Mouse (Mus musculus): ENCODE data around the gene Kcns3.
"Not testable (repeated sequence)": the region's sequence is repeated elsewhere in the genome, so short reads cannot be mapped to it uniquely, and the experiment has no call there.

The Kcns3 gene

DNA sequence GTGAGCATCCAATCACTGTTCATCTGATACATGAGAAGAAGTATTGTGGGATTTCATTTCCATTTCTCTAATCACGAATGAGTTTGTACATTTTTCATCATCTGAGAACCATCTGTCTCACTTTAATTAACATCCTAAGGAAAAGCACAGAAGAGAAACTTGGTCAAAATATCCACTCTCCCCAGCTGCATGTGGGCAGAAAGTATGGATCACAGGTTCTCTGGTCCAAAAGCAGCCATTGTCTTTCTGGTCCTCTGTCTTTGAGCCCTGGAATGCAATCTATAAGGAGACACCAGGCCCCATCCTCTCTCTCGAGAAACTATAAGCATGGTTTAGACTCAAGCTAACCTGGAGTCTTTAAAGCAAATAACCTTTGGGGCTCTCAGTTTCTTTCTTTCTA lies 79.8 kb downstream of the Kcns3 start:
- DNase-seq = no peak

DNA sequence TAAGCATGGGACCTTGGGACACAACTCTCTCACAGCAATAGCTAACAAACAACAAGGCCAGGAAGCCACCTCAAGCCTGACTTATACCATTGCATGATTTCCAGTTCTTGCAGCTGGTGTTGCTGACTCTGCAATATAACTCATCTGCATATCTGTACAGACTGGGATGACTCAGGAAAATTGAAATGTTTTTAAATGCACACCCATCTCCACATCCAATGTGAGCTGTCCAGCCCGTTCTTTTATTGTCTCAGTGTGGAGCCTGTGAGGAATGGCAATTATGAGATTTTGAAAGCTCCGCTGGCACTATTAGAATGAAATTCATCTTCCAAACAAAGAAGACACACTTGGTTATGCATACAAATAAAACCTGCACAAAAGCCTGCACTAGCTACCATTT lies 84.0 kb downstream of the Kcns3 start:
- DNase-seq = no peak

DNA sequence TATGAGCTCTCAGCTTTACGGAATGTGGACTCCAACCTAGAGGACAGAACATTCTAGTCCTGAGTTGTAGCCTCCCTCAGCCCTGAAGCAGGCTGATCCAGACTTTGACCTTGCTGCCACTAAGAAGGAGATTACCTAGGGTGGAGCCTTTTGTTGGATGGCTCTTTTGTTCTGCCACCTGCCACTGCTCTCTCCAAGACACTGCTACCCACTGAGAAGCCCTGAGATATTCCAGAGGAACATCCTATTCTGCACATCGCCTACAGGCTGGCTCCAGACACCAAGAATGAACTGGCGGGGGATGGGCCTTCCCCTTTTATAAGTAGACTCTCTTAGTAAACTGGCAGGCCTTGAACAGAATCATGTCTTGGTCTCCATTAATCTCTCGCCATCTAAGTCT lies 98.2 kb downstream of the Kcns3 start:
- DNase-seq = not testable (repeated sequence)

DNA sequence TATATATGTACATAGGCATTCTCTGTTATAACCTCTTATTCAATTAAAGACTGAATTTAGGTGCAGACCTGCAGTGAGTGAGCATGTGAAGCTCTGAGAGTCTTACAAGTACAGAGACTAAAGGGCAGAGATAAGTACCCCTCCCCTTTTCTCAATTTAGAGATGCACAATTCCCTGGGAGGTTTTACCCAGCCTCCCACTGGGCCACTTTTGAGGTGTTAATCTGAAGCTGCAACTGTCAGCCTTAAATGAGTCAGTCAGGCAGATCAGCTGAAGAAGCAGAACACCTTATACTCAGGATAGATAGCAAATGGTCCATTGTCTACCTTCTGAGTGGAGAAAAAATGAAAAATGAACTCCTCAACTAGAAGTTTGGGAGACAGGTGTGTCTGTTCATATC lies 109.0 kb downstream of the Kcns3 start:
- no peak for DNase-seq
